Mouse (Mus musculus): ENCODE measurements around the gene Rsl24d1.

- TF ChIP-seq CTCF (IDR thresholded peaks at IDR 0.05; ENCODE audit: borderline replicate concordance, control insufficient read depth, extremely low read depth, insufficient read depth, low read length, poor library complexity) (no peak), POLR2A (IDR thresholded peaks at IDR 0.05; ENCODE audit: control insufficient read depth, extremely low read depth, insufficient read depth, low read length, poor library complexity) (no peak)
These were observed 40.8 kb upstream of the Rsl24d1 start for GRCm38 (mm10) chr9:73072426-73072825.
